Mouse (Mus musculus) neutrophil, adult 5-6 weeks (primary cell): ENCODE results near the gene Scn4b. TPM values are rescaled to one million over a fixed set of nuclear protein-coding genes. Genes with fewer than 3 reads are reported as not detected.

Experiments used
- ATAC-seq: fragments of 151-379, 151-347 bp; 2 replicates; pipeline ENCODE4 v1.8.0; 2017; ENCODE audit warnings: mild to moderate bottlenecking, moderate TSS enrichment; ENCODE audit not compliant: insufficient number of reproducible peaks, poor library complexity, low FRiP score, severe bottlenecking; ENCODE audit errors: extremely low read depth
- total RNA-seq: library from RNA; stranded (forward); fragments of 200-1000 nt; gene quantifications from 2 replicates; pipeline ENCODE4 v1.2.3, GENCODE M21; 2017

Scn4b gene
- total RNA-seq, 1 experiment from 2014 or later = 0.35 TPM

- ATAC-seq = no peak
Measured at GRCm38 (mm10) chr9:45181770-45182169, 43.6 kb downstream of the Scn4b start, which contains the start of gene BC049352. Gene BC049352 (plus strand): TSS chr9:45182007.

- no peak for ATAC-seq
Measured at GRCm38 (mm10) chr9:45182521-45182920, 44.3 kb downstream of the Scn4b start.

- ATAC-seq = no peak
Measured at GRCm38 (mm10) chr9:45183266-45183665, 45.1 kb downstream of the Scn4b start.

GRCm38 (mm10) chr9:45185250-45185649 lies 47.1 kb downstream of the Scn4b start:
- ATAC-seq = no peak

- ATAC-seq = no peak
Measured at GRCm38 (mm10) chr9:45188570-45189563, 50.7 kb downstream of the Scn4b start.

GRCm38 (mm10) chr9:45189661-45190174 lies 51.5 kb downstream of the Scn4b start:
- ATAC-seq = no peak

- ATAC-seq = no peak
Measured at GRCm38 (mm10) chr9:45195468-45195867, 57.3 kb downstream of the Scn4b start.

GRCm38 (mm10) chr9:45196125-45196830 lies 58.1 kb downstream of the Scn4b start:
- ATAC-seq = no peak

GRCm38 (mm10) chr9:45197549-45197948 lies 59.4 kb downstream of the Scn4b start:
- no peak for ATAC-seq

GRCm38 (mm10) chr9:45201319-45201947 lies 63.2 kb downstream of the Scn4b start:
- ATAC-seq = no peak

GRCm38 (mm10) chr9:45202021-45202798 lies 64.0 kb downstream of the Scn4b start:
- no peak for ATAC-seq

Other genes starting within 250 kb of the Scn4b start
- 48.6 and 74.2 TPM in 2 replicates for gene Atp5l, start 217.7 kb upstream of the Scn4b start, total RNA-seq
- 45.8 and 48.0 TPM in 2 replicates for gene Ube4a, start 172.8 kb upstream of the Scn4b start, total RNA-seq
- gene Cd3g, start 158.0 kb upstream of the Scn4b start, total RNA-seq = 81.3 and 90.1 TPM in 2 replicates
- 18.5 and 21.4 TPM in 2 replicates for gene Cd3d, start 156.6 kb upstream of the Scn4b start, total RNA-seq
- 14.1 and 18.3 TPM in 2 replicates for gene Cd3e, start 128.8 kb upstream of the Scn4b start, total RNA-seq
- 0.23 and 0.49 TPM in 2 replicates for gene Mpzl2, start 98.6 kb upstream of the Scn4b start, total RNA-seq
- gene Mpzl3, start 83.2 kb upstream of the Scn4b start, total RNA-seq = 49.8 and 51.6 TPM in 2 replicates
- gene Jaml, start 59.2 kb upstream of the Scn4b start, total RNA-seq = 282 and 323 TPM in 2 replicates
- 0.49 and 1.0 TPM in 2 replicates for gene Scn2b, start 20.6 kb upstream of the Scn4b start, total RNA-seq
- 0.49 and 0.81 TPM in 2 replicates for gene BC049352, start 43.6 kb downstream of the Scn4b start, total RNA-seq
- 0.70 and 0.74 TPM in 2 replicates for gene Tmprss4, start 65.7 kb downstream of the Scn4b start, total RNA-seq
- 128 and 129 TPM in 2 replicates for gene Il10ra, start 130.8 kb downstream of the Scn4b start, total RNA-seq
- gene Tmprss13, start 180.7 kb downstream of the Scn4b start, total RNA-seq = 0.47 and 0.61 TPM in 2 replicates
- not detected in 2 replicates for gene Fxyd6, start 231.8 kb downstream of the Scn4b start, total RNA-seq